ENCODE assay signal across 8 mouse cellular contexts in genomic region chr7:66079364-66080230, GRCm38 (mm10). TPM values are rescaled to one million over a fixed set of nuclear protein-coding genes. Genes with fewer than 3 reads are reported as not detected.
DNase-seq lines count a peak whose midpoint lies in the region; ATAC-seq lines count a peak whose summit lies in the region.

Selenos (plus strand) TSS chr7:66079649.

- no peaks in the 10 kb centered on the region for H3K27me3 ChIP-seq in hindbrain, embryonic 12.5 days

- H3K27ac ChIP-seq in hindbrain, embryonic 12.5 days, result peak within 1 kb of the TSS; percentile 82

- peak; percentile 100 for ATAC-seq in hindbrain, embryonic 12.5 days (ENCODE audit: low FRiP score)

- peak within 1 kb of the TSS; percentile 85 for H3K4me2 ChIP-seq in hindbrain, embryonic 12.5 days (replicated peaks)

- peak; percentile 99 for DNase-seq in Muller cell, postnatal 12 days (ENCODE audit: inconsistent ontology term)
- peak; percentile 95 for DNase-seq in cerebellum, adult 9-11 months
- DNase-seq in frontal cortex, postnatal 10 days (ENCODE audit: low spot score in 2 of 2), result peak; percentile 95 to 96
- DNase-seq in layer of hippocampus, postnatal 14 days (ENCODE audit: low spot score in 2 of 2), result peak; percentile 90 to 97
- DNase-seq in lung, postnatal 14 days, result peak; percentile 95
- peak; percentile 83 for DNase-seq in retina, adult 2 months (ENCODE audit: low read depth, low spot score)
- peak; percentile 95 to 96 for DNase-seq in thymus, postnatal 36 days

- peaks cover 49% of the 10 kb centered on the region for H3K36me3 ChIP-seq in hindbrain, embryonic 12.5 days

- H3K4me1 ChIP-seq in hindbrain, embryonic 12.5 days, result peaks cover 14% of the 10 kb centered on the region

- no peaks in the 10 kb centered on the region for H3K9me3 ChIP-seq in hindbrain, embryonic 12.5 days (replicated peaks)

- WGBS in hindbrain, embryonic 12.5 days, result under 1% methylated on average over 64 of the region's 65 CpGs

- H3K9ac ChIP-seq in hindbrain, embryonic 12.5 days, result peak within 1 kb of the TSS; percentile 85

- peak within 1 kb of the TSS; percentile 89 for H3K4me3 ChIP-seq in hindbrain, embryonic 12.5 days

RNA-seq across cellular contexts. Expression of gene Selenos, which starts in this region (rescaled TPM):
- polyA plus RNA-seq in hindbrain, embryonic 12.5 days (2016; fragmentation: Nextera tagmentation; extraction: Ambion mirVana), result 82.2 and 83.7 TPM in 2 replicates
- total RNA-seq in layer of hippocampus, postnatal 14 days (2021), result 10 to 100 TPM; 55.5 to 59.8 TPM

Comparison
In these comparisons a context has a peak if more than half of its experiments do, and no peak if none do; other contexts are left out.
1. Peak in every context shown above with its lines: DNase-seq, ATAC-seq, H3K4me3 ChIP-seq and H3K27ac ChIP-seq.